Mouse (Mus musculus) left cerebral cortex, postnatal 4 days (tissue): ENCODE data around the gene Ube4a. TPM values are rescaled to one million over a fixed set of nuclear protein-coding genes. Genes with fewer than 3 reads are reported as not detected.

Experiments
- DNase-seq: peaks from one replicate; pipeline ENCODE4 v3.0.0-alpha.2; 2022
- intact Hi-C: fragments of 180-260 bp; cut with DNase I; formaldehyde crosslinking; loops from one replicate; pipeline ENCODE4 v1.15.1; 2025
- total RNA-seq, 2 experiments: library from RNA; stranded (reverse); gene quantifications; 2 replicates each; pipeline ENCODE4 v1.2.3; 2021

Gene Ube4a
- total RNA-seq, 2 experiments from 2014 or later: 95.1 to 104 TPM

DNA sequence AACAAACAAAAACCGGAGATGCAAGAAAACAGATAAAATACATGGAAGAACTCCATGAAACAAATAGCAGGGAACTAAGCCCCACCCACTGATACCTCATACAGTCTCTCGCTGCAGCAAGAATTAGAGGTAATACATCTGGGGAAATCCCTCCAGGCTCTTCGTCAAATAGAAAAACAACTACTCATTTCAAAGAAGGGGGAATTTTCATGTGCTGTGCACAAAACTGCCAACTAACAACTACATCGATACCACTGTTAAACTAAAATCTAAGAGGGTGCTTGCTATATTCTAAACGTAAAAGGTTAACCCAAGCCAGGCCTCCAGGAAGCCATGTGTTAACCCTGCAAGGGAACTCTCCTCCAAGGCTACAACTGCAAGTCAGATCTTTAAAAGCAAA is 91.7 kb downstream of the Ube4a start:
- DNase-seq: no peak
- intact Hi-C loops: no loop called here

Other genes with a start within 250 kb of the Ube4a start
- gene Phldb1, start 230.4 kb downstream of the Ube4a start, total RNA-seq: 100 to 1,000 TPM; 132 to 141 TPM
- gene Arcn1, start 197.8 kb downstream of the Ube4a start, total RNA-seq: 100 to 1,000 TPM; 116 to 122 TPM
- 100 to 1,000 TPM; 111 to 114 TPM for gene Ift46, start 197.7 kb downstream of the Ube4a start, total RNA-seq
- gene Tmem25, start 166.3 kb downstream of the Ube4a start, total RNA-seq: 10 to 100 TPM; 17.9 to 20.1 TPM
- 1 to 10 TPM in 1 of 2 experiments, under 1 TPM in 1; 0.54 to 1.0 TPM for gene Ttc36, start 162.5 kb downstream of the Ube4a start, total RNA-seq
- gene Kmt2a, start 84.3 kb downstream of the Ube4a start, total RNA-seq: 10 to 100 TPM; 67.5 to 70.0 TPM
- 100 to 1,000 TPM; 325 to 329 TPM for gene Atp5l, start 44.9 kb downstream of the Ube4a start, total RNA-seq
- gene Cd3g, start 14.8 kb upstream of the Ube4a start, total RNA-seq: not detected
- not detected for gene Cd3d, start 16.2 kb upstream of the Ube4a start, total RNA-seq
- gene Cd3e, start 44.0 kb upstream of the Ube4a start, total RNA-seq: not detected
- gene Mpzl2, start 74.2 kb upstream of the Ube4a start, total RNA-seq: 1 to 10 TPM; 1.3 to 1.5 TPM
- 1 to 10 TPM; 1.7 to 2.1 TPM for gene Mpzl3, start 89.6 kb upstream of the Ube4a start, total RNA-seq
- under 1 TPM in 1 of 2 experiments, not detected in 1; 0.18 TPM for gene Jaml, start 113.6 kb upstream of the Ube4a start, total RNA-seq
- gene Scn2b, start 152.2 kb upstream of the Ube4a start, total RNA-seq: 10 to 100 TPM; 17.9 to 19.4 TPM
- gene Scn4b, start 172.8 kb upstream of the Ube4a start, total RNA-seq: under 1 TPM; 0.70 to 0.89 TPM
- gene BC049352, start 216.4 kb upstream of the Ube4a start, total RNA-seq: not detected
- gene Tmprss4, start 238.5 kb upstream of the Ube4a start, total RNA-seq: not detected